Mouse (Mus musculus) ES-Bruce4 (cell line): ENCODE data around the gene Pmvk.

Experiments
- CTCF ChIP-seq: IDR thresholded peaks from one replicate; pipeline ENCODE4 v1.8.1; 2011; ENCODE audit warnings: low read depth, low read length
- EP300 ChIP-seq: IDR thresholded peaks from 2 replicates; pipeline ENCODE4 v1.6.1; 2011; ENCODE audit warnings: low read depth, low read length; ENCODE audit not compliant: insufficient read depth
- POLR2A ChIP-seq: IDR thresholded peaks from one replicate; pipeline ENCODE4 v1.8.1; 2011; ENCODE audit warnings: low read length; ENCODE audit not compliant: insufficient read depth

DNA sequence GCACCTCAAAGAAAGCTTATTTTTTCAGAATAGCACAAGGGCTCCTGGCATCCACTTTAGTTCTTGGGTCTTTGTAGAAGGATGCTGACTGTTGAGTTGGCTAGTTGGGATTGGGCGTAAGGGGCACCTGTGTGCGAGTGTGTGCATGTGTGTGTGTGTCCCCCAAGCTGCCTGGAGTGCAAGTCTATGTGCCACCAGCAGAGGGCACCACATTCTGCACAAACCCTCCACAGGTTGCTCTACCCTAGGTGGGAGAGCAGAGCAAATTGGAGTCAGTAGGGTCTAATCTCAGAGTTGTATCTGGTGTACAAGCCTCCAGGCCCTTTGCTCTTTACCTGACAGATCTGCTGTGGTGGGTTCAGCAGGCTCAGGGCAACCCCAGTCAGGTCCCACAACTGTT, 57.9 kb downstream of the Pmvk start:
- TF ChIP-seq CTCF (peak; percentile 91), POLR2A (no peak), EP300 (no peak)
